Comparison of ENCODE assay signal across 26 mouse cellular contexts in genomic region chr4:85955387-85955786, GRCm38 (mm10).
"Had no signal": no experiment of that assay in that cellular context is flagged by ENCODE, and none has a peak within 500 bp of the region (broad histone marks: within the 10 kb centered on the region; RNA-seq: fewer than 3 reads in every experiment).

No protein-coding gene starts in this region.

- H3K4me2 ChIP-seq: heart, embryonic 11.5 days; heart, embryonic 13.5 days; heart, embryonic 15.5 days; hindbrain, embryonic 13.5 days; hindbrain, embryonic 15.5 days; kidney, embryonic 15.5 days; limb, embryonic 13.5 days; limb, embryonic 15.5 days; liver, embryonic 13.5 days had no signal

- H3K9ac ChIP-seq: heart, embryonic 13.5 days; heart, embryonic 15.5 days; hindbrain, embryonic 13.5 days; hindbrain, embryonic 15.5 days; kidney, embryonic 15.5 days; limb, embryonic 13.5 days; limb, embryonic 15.5 days; liver, embryonic 13.5 days had no signal

- H3K36me3 ChIP-seq: heart, embryonic 13.5 days; heart, embryonic 15.5 days; hindbrain, embryonic 13.5 days; hindbrain, embryonic 15.5 days; kidney, embryonic 15.5 days; limb, embryonic 13.5 days; limb, embryonic 15.5 days; liver, embryonic 13.5 days had no signal

- DNase-seq: gastrocnemius, adult 2 months; gastrocnemius, postnatal 10 days; gastrocnemius, postnatal 25 days; heart, adult 2 months; heart, postnatal 14 days; heart, postnatal 36 days; kidney, adult 11 months; kidney, adult 2 months; kidney, adult 9 months; kidney, postnatal 14 days; kidney, postnatal 36 days; layer of hippocampus, adult 9-11 months; layer of hippocampus, postnatal 36 days; left cerebral cortex, postnatal 4 days; liver, embryonic 13.5 days had no signal

- H3K4me1 ChIP-seq: hindbrain, embryonic 13.5 days; hindbrain, embryonic 15.5 days had no signal

- H3K27ac ChIP-seq: gastrocnemius, adult 2 months; heart, adult 2 months; heart, embryonic 13.5 days; heart, embryonic 15.5 days; hindbrain, embryonic 13.5 days; hindbrain, embryonic 15.5 days; hindbrain, postnatal 0 days; kidney, embryonic 15.5 days; kidney, postnatal 0 days; limb, embryonic 13.5 days; limb, embryonic 15.5 days; liver, embryonic 13.5 days had no signal

- H3K9me3 ChIP-seq: heart, embryonic 13.5 days; heart, embryonic 15.5 days; hindbrain, embryonic 13.5 days; hindbrain, embryonic 15.5 days; kidney, embryonic 15.5 days; limb, embryonic 13.5 days; limb, embryonic 15.5 days; liver, embryonic 13.5 days had no signal

- ATAC-seq: hindbrain, postnatal 0 days; intestine, embryonic 16.5 days had no signal

- H3K27me3 ChIP-seq: heart, embryonic 13.5 days; heart, embryonic 15.5 days; hindbrain, embryonic 13.5 days; hindbrain, embryonic 15.5 days; kidney, embryonic 15.5 days; limb, embryonic 13.5 days; limb, embryonic 15.5 days; liver, embryonic 13.5 days had no signal

- H3K4me3 ChIP-seq: gastrocnemius, adult 2 months; heart, adult 2 months; heart, embryonic 13.5 days; heart, embryonic 15.5 days; hindbrain, embryonic 13.5 days; hindbrain, embryonic 15.5 days; kidney, embryonic 15.5 days; limb, embryonic 13.5 days; limb, embryonic 15.5 days; liver, embryonic 13.5 days had no signal
